ENCODE assay signal across 10 mouse cellular contexts in genomic region chr6:53583234-53583875, GRCm38 (mm10).
DNase-seq lines count a peak whose midpoint lies in the region; ATAC-seq lines count a peak whose summit lies in the region.
"Had no signal": no experiment of that assay in that cellular context is flagged by ENCODE, and none has a peak within 500 bp of the region (broad histone marks: within the 10 kb centered on the region; RNA-seq: fewer than 3 reads in every experiment).

No protein-coding gene starts in this region.

- no peak overlapping the region for H3K9ac ChIP-seq in neural tube, embryonic 11.5 days (ENCODE audit: low read length)
- H3K9ac ChIP-seq in midbrain, embryonic 15.5 days, result no peak overlapping the region
- H3K9ac ChIP-seq: liver, embryonic 13.5 days had no signal

- no peak overlapping the region for H3K27ac ChIP-seq in neural tube, embryonic 11.5 days (ENCODE audit: low read depth, low read length)
- H3K27ac ChIP-seq in midbrain, embryonic 15.5 days, result no peak overlapping the region
- H3K27ac ChIP-seq: liver, embryonic 13.5 days had no signal

- 44% methylated on average over 19 of the region's 19 CpGs for WGBS in neural tube, embryonic 11.5 days
- 44% methylated on average over 19 of the region's 19 CpGs for WGBS in midbrain, embryonic 15.5 days

- H3K27me3 ChIP-seq in neural tube, embryonic 11.5 days (ENCODE audit: control insufficient read depth, insufficient read depth, low read length), result no peaks in the 10 kb centered on the region
- no peaks in the 10 kb centered on the region for H3K27me3 ChIP-seq in midbrain, embryonic 15.5 days (replicated peaks)
- H3K27me3 ChIP-seq: liver, embryonic 13.5 days had no signal

- no peak overlapping the region for H3K4me2 ChIP-seq in neural tube, embryonic 11.5 days (ENCODE audit: low read depth)
- H3K4me2 ChIP-seq in midbrain, embryonic 15.5 days, result peak overlapping the region; percentile 27
- H3K4me2 ChIP-seq: liver, embryonic 13.5 days had no signal

- H3K36me3 ChIP-seq in neural tube, embryonic 11.5 days (ENCODE audit: control insufficient read depth, insufficient read depth, low read length), result no peaks in the 10 kb centered on the region
- no peaks in the 10 kb centered on the region for H3K36me3 ChIP-seq in midbrain, embryonic 15.5 days (replicated peaks)
- H3K36me3 ChIP-seq: liver, embryonic 13.5 days had no signal

- H3K4me3 ChIP-seq in neural tube, embryonic 11.5 days (ENCODE audit: low read depth, low read length), result no peak overlapping the region
- no peak overlapping the region for H3K4me3 ChIP-seq in midbrain, embryonic 15.5 days
- H3K4me3 ChIP-seq: liver, embryonic 13.5 days had no signal

- ATAC-seq in neural tube, embryonic 11.5 days (ENCODE audit: insufficient read depth, low FRiP score, low TSS enrichment), result peak; percentile 65; the same call in 1 of the 2 replicates
- 0 out of 2 replicates have a peak, but pooled peaks have one; percentile 39 for ATAC-seq in midbrain, embryonic 15.5 days (replicated peaks)

- H3K4me1 ChIP-seq in neural tube, embryonic 11.5 days (ENCODE audit: control insufficient read depth, insufficient read depth, low read length), result peaks cover 14% of the 10 kb centered on the region; the same call in 1 of the 2 replicates
- H3K4me1 ChIP-seq in midbrain, embryonic 15.5 days, result peaks cover 20% of the 10 kb centered on the region
- H3K4me1 ChIP-seq: liver, embryonic 13.5 days had no signal

- DNase-seq in neural tube, embryonic 11.5 days (ENCODE audit: low spot score), result no peak
- no peak for DNase-seq in neural tube, embryonic 10.5 days (ENCODE audit: extremely low spot score, low spot score)
- peak; percentile 16 to 20 for DNase-seq in frontal cortex, postnatal 14 days (ENCODE audit: low spot score in 2 of 2)
- no peak for DNase-seq in heart, postnatal 14 days
- DNase-seq in heart, postnatal 25 days (ENCODE audit: low spot score), result no peak
- DNase-seq in ovary, postnatal 14 days (ENCODE audit: low spot score), result no peak
- DNase-seq: heart, postnatal 36 days; kidney, postnatal 14 days; liver, embryonic 13.5 days had no signal

- H3K9me3 ChIP-seq in neural tube, embryonic 11.5 days (ENCODE audit: control insufficient read depth, low read length), result no peaks in the 10 kb centered on the region
- H3K9me3 ChIP-seq in midbrain, embryonic 15.5 days, result no peaks in the 10 kb centered on the region
- H3K9me3 ChIP-seq: liver, embryonic 13.5 days had no signal

- intact Hi-C loops in heart, postnatal 14 days (cut with DNase I), result no loop called here
- intact Hi-C loops in heart, postnatal 25 days (cut with DNase I), result no loop called here

Comparison
In these comparisons a context has a peak if more than half of its experiments do, and no peak if none do; other contexts are left out.
1. DNase-seq: peak in frontal cortex, postnatal 14 days (2 of 2); none in neural tube, embryonic 11.5 days (single experiment), neural tube, embryonic 10.5 days (single experiment), heart, postnatal 14 days (0 of 2), heart, postnatal 25 days (single experiment) and ovary, postnatal 14 days (single experiment).